Mouse (Mus musculus) kidney, adult 11 months (tissue): ENCODE measurements at regions not wholly inside any gene's neighbourhood (a gene's known extent, or its start where the extent isn't known, plus 50 kb on each side); places are given as distances from the start of the nearest gene placed in this dataset.
A peak's percentile ranks its signal among the peaks of the same experiment; 100 is the strongest.
"Not testable (repeated sequence)": the region's sequence is repeated elsewhere in the genome, so short reads cannot be mapped to it uniquely, and the experiment has no call there.

ENCODE experiments used
- DNase-seq: peaks from one replicate; pipeline ENCODE4 v3.0.0; 2022

- DNase-seq, result no peak
Measured at GRCm38 (mm10) chr14:86599511-86599910, 541.5 kb downstream of the Diaph3 start.

DNA sequence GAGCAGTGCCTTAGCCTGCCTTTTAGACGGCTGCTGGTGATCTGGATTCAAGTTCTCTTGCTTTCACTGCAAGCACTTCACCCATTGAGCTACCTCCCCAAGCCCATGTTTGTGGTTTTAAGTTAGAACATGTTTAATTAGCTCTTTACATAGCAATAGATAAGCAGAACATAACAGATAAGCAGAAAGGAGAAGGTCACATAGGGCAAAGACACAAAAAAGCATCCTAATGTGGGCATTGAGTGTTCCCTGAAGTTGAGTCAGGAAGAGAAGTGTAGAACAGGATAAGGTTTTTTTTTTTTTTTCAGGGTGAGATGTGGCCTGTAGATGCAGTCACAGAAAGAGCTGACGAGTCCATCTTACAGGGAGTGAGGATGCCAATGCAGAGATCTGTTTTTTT, 552.5 kb downstream of the Diaph3 start:
- DNase-seq, result no peak

- not testable (repeated sequence) for DNase-seq
Measured at GRCm38 (mm10) chr14:86585959-86586358, 555.1 kb downstream of the Diaph3 start.

- no peak for DNase-seq
Measured at GRCm38 (mm10) chr14:86562728-86563127, 578.3 kb downstream of the Diaph3 start.

DNA sequence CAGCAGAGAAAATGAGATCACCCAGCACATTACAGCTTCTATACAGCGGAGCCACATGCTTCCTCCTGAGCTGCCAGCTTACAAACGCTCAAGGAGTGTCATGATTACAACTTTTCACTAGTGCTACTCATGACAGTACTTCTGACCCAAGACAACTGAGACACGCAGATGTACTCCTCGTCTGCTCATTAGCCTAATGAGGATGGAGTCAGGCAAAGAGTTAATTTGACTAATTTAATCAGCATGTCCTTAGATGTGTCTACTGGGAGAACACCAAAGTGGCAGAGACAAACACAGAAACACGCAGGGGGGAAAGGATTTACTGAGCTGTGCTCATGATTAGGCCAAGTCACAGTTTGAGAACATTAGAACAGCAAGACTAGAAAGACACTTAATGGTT, 603.0 kb downstream of the Diaph3 start:
- DNase-seq, result no peak

DNA sequence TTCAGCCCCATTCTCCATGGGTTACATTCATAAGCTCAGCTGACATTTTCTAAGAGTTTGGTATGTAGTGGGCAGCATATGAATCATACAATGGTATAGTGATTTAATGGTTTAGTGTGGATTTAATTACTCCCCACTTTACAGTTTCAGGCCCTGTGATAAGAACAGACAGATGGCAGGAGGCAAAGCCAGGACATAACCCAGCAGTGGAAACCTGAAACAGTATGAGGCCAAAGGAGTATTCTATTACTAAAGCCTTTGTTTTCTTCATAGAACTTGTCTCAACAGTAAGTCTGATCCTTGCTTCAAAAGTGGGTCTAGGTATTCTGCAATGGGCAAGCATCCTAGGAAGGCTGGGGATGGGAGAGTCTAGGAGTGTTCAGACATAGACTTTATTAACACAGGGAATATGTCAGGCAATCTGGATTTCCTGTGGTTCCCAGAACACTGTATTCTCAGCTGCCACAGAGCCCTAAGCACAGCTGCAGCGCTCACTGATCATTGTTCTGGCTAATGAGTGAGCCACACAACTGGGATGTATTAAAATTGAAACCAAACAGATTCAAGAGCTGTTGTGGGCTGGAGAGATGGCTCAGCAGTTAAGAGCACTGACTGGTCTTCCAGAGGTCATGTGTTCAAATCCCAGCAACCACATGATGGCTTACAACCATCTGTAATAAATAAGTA, 604.6 kb downstream of the Diaph3 start:
- no peak for DNase-seq

DNA sequence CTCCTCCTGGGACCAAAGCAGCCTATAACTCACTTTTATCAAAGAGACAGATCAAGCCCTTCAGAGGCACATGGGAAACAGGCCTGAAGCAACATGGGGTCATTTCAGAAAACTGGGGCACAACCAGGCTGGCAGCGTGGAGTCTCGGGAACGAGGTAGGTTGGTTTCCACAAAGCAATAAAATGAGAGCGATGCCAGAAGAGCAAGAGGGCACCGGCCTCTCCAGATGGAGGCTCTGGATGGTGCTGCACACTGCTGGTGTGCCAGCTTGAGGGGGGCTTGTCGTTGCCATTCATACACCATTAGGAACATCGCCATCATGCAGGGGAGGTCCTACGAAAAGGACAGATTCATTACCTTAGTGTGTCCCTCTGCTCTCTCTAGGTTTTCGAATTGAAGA, 630.6 kb downstream of the Diaph3 start:
- DNase-seq, result no peak

GRCm38 (mm10) chr14:86509686-86510085, 631.3 kb downstream of the Diaph3 start:
- no peak for DNase-seq

DNA sequence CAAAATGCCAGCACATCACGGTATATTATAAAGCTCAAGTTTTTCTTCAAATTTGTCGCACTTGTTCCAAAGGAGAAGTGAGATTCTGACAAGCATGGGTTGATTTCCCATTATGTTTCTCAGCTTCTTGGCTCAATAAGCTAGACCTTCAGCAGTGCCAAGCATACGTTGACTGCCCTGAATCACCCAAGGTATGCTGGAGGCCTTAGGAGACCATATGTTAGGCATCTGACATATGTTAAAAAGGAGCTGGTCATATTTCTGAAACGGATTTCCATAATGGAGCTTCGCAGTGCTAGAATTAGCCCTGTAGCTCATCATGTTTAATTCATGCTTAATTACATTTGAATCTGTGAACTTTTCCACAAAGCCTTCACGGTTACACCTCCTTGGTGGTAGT, 634.7 kb downstream of the Diaph3 start:
- no peak for DNase-seq

GRCm38 (mm10) chr14:86490826-86491225, 650.2 kb downstream of the Diaph3 start:
- no peak for DNase-seq

DNA sequence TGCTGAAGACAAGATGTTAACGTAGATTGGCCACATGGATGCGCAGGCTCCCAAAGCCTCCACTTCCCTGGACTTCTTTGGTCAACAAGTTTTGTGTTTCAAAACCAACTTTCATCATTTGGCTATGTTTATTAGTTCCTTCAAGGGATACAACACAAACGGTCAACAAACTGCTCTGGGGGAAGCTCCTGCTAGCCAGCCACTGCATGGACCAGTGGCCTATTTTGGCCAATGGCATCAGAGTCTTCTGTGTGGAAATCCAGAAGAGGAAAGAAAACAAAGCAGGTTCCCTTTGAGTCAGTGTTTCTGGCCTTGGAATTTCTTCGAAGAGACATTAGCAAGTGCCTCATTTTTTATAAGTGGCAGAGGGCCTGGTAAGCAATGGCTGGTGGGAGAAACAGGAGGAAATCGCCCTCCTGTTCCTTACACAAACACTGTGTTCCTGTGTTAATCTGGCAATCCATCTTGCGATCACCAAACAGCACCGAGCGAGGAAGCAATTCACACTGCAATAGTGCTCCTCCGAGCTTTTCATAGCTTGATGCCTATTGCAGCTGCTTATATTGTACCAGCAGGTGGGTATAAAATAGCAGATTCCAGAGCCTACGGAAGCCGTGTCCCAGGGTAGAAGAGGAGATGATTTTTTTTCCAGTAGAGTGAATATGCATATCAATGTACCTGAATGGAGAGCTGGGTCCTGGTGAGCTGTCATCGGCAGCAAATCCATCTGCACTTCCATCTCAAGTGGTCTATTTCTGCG, 651.0 kb downstream of the Diaph3 start:
- DNase-seq, result no peak

GRCm38 (mm10) chr14:86489044-86489816, 651.8 kb downstream of the Diaph3 start:
- DNase-seq, result peak; percentile 7

DNA sequence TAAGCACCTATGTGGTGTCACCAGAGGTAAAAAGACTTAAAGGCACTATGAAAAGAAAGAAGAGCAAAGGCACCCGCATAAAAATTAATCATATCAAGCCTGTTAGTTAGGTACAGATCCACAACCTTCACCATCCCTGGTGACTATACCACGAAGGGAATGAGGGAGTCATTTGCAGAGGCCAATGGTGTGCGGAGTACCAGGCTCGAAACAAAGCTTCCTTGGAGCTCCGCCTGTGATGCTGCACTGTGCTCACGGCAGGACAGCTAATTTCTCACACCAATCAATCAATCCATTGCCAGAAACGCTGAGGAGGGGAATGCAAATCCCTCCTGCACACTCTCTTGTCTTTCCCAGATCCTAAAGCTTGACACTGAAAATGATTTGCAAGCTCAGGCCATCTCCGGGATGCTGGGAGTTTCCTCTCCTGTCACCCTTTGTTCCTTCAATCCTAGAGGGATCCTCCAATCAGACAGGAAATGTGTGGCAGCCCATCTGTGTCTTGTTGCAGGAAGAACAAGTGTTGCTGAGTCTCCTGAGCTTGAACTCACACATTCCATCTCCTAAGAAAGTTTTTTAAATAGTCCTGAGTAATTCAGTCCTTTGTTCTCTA, 653.6 kb downstream of the Diaph3 start:
- peak; percentile 7 for DNase-seq

DNA sequence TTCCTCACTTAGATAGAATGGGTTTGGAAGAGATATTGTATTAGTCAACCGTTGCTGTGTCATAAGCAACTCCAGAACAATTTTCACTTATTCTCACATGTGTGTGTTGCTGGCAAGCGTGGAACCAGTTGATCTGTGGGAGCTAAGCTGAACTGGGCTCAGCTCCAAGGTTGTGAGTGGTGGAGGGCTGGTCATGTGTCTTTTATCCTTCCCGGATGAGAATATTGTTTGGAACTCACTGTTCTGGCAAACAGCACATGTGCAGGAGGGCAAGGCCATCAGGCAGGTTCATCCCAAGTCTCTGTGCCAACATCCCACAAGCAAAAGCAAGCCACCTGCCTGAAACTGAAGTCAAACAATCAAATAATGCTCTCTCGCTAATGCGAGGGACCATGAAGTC, 656.8 kb downstream of the Diaph3 start:
- DNase-seq, result peak; percentile 9

DNA sequence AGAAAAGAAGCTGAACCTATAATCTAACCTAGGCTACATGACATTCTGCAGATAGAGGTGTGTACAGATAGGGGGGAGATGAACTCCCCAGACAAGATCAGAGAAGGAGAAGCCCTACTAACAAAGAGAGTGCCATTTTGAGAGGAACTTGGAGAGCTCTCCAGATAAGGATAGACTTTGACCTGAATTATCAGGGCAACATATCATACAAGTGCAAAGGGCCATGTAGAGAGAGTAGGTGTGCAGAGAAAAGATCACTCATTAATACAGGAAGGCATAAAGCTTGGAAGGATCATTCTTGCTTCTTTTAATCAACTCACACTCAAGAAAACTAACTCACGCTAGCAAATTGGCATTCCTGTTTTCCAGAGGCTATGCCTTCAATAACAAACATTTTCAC, 667.4 kb downstream of the Diaph3 start:
- DNase-seq, result no peak

DNA sequence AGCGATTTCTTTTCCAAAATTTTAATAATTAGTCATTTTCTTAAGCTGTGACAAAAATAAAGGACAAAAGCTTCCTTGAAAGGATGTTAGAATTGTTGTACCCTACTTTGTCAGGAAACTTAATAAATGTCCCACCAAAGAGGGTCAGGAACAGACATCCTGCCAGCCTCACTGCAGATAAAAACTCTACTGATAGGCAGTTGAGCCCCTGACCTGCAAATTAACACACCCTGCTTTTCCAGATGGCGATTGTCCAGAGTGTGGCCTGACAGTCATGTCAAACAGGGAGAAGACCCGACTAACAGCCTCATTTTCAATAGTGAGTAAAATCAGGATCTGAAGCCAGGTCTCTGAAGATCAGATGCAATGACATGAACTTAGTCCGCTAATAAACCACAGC, 670.6 kb downstream of the Diaph3 start:
- no peak for DNase-seq

DNA sequence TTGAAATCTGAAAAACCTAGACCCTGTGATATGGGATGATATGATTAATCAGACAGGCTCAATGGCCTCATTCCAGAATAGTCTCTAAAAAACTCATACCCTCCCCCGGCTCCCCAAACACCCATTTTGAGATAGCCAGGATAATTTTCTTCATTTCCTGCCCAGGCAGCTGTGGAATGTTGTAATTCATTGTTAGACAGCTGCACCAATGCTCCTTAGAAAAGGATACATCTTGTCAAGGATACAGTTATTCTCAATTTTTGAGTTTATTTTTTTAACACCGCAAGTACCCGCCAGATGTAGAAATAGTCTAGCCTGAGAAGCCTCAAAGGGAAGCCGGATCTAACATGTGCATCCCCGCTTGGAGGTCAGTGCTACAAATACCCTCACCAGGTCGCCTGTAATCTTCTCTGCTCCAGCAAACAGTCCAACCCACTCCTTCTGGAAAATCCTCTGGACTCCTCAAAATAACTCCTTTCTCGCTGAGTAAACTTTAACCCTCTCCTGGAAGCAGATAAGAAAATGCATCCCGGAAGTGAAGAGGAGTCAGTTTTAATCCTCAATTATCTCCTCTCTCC, 673.1 kb downstream of the Diaph3 start:
- peak; percentile 30 for DNase-seq

GRCm38 (mm10) chr14:86463388-86463787, 677.6 kb downstream of the Diaph3 start:
- DNase-seq, result no peak

DNA sequence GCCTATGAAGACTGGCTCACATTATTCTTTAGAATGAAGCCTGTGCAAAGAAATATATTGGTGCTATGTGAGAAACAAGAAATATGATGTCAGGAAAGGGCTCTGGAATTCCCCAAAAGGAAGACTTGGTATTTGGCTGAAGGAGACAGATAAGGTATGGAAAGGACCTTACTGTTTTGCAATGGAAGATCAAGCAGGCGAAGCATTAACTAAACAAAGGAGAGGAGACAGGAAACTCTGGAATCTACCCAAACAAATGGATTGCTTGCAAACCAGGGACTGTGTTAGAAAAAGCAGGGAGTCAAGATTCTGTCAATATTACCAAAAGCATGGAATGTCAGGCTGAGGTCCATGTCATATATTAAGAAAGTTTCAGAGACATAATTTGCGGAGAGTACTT, 687.9 kb downstream of the Diaph3 start:
- no peak for DNase-seq

DNA sequence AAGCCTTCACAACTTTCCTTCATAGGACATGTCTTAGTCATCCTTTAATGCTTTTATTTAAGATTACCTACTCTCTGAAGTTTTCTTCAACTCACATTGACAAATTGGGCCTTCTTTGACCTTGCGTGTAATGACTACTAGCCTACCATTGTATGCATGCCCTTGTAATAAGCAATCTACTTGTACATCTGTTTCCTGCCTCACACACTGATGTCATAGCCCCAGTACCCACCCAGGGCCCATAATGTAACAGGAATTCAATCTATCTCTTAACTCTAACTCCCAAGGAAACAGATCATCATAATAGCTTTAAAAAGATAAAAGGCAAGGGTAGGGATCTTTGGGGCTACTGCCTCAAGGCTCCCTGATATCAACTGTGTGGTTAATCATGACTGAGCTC, 690.4 kb downstream of the Diaph3 start:
- DNase-seq, result no peak

DNA sequence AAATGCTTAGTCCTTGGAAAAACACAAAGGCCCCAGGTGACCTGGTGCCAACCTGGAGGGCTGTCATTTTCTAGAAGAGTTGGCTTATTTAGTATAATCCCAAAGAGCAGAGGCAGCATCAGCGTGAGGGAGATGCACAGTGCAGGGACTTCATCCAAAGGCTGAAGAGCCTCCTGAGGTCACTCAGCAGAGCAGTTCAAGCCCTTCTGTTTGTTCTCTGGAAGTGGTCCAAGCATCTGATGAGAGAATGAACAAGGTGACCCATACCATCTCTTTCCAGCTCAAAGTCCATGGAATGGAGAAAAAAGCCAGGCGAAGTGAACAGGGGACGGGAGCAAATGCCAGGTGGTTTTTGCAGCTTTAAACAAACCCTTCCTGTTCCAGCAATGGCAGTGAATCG, 695.9 kb downstream of the Diaph3 start:
- peak; percentile 7 for DNase-seq

- DNase-seq, result no peak
Measured at GRCm38 (mm10) chr14:86443921-86444835, 696.9 kb downstream of the Diaph3 start.
